Mouse (Mus musculus) bone marrow macrophage, adult 2 months (primary cell): ENCODE measurements around the gene Cntd1.
A peak's percentile ranks its signal among the peaks of the same experiment; 100 is the strongest.

Experiments
- CTCF ChIP-seq: IDR thresholded peaks from 2 replicates; pipeline ENCODE4 v1.5.1; 2012; ENCODE audit warnings: low read depth, mild to moderate bottlenecking, low read length, moderate library complexity
- POLR2A ChIP-seq: IDR thresholded peaks from 2 replicates; pipeline ENCODE4 v1.6.1; 2012; ENCODE audit warnings: mild to moderate bottlenecking, low read depth, low read length, borderline replicate concordance

- TF ChIP-seq CTCF (no peak), POLR2A (peak; percentile 73; the same call in 1 of the 2 replicates)
Measured at GRCm38 (mm10) chr11:101278223-101279192, at the start of gene Cntd1, which contains the start of gene Coa3.
